Mouse (Mus musculus) thymus, adult 2 months (tissue): ENCODE data around the gene Adamtsl5. TPM values are rescaled to one million over a fixed set of nuclear protein-coding genes. Genes with fewer than 3 reads are reported as not detected.

ENCODE experiments used
- DNase-seq: peaks from one replicate; pipeline ENCODE4 v3.0.0; 2021
- H3K27ac ChIP-seq: fragments of 200-500 bp; 2 replicates; pipeline ENCODE4 v1.5.1; 2012; ENCODE audit warnings: low read length, control low read depth; ENCODE audit not compliant: control insufficient read depth, insufficient read depth
- H3K27me3 ChIP-seq: fragments of 200-500 bp; 2 replicates; pipeline ENCODE4 v1.6.1; 2012; ENCODE audit warnings: mild to moderate bottlenecking, low read length, moderate library complexity, mixed read lengths; ENCODE audit not compliant: control insufficient read depth, insufficient read depth
- H3K36me3 ChIP-seq: fragments of 200-500 bp; 2 replicates; pipeline ENCODE4 v1.6.1; 2012; ENCODE audit warnings: mild to moderate bottlenecking, low read length, moderate library complexity; ENCODE audit not compliant: control insufficient read depth, insufficient read depth
- H3K4me1 ChIP-seq: fragments of 200-500 bp; replicated peaks from 2 replicates; pipeline ENCODE4 v1.6.1; 2012; ENCODE audit warnings: low read length; ENCODE audit not compliant: control insufficient read depth, insufficient read depth
- H3K4me3 ChIP-seq: fragments of 200-500 bp; 2 replicates; pipeline ENCODE4 v1.5.1; 2012; ENCODE audit warnings: mild to moderate bottlenecking, low read length, control low read depth, moderate library complexity; ENCODE audit not compliant: control insufficient read depth, insufficient read depth
- CTCF ChIP-seq: fragments of 200-500 bp; IDR thresholded peaks from 2 replicates; pipeline ENCODE4 v1.5.1; 2012; ENCODE audit warnings: mild to moderate bottlenecking, control low read depth, low read length, moderate library complexity, borderline replicate concordance; ENCODE audit not compliant: control insufficient read depth, poor library complexity, insufficient read depth; ENCODE audit errors: extremely low read depth
- POLR2A ChIP-seq: fragments of 200-500 bp; IDR thresholded peaks from 2 replicates; pipeline ENCODE4 v1.6.1; 2012; ENCODE audit warnings: mild to moderate bottlenecking, low read length, control low read depth, moderate library complexity; ENCODE audit not compliant: control insufficient read depth, poor library complexity, insufficient read depth; ENCODE audit errors: extremely low read depth
- WGBS: fragments of 180-500 bp; shearing (Covaris S2); methylation state at CpG from one replicate; pipeline ENCODE4 v1.1.7; 2018; 5-methylcytosine and 5-hydroxymethylcytosine counted together
- polyA plus RNA-seq: library from polyadenylated mRNA; depleted of rRNA; stranded (reverse); fragments of >200 nt; gene quantifications from 2 replicates; pipeline ENCODE4 v1.2.3, GENCODE M21; 2012

Adamtsl5 gene
- polyA plus RNA-seq, 1 experiment, result 9.0 TPM

GRCm38 (mm10) chr10:80311560-80311959 lies 36.7 kb downstream of the Adamtsl5 start:
- Histone ChIP-seq H3K4me1 (no peaks in the 10 kb centered on the region), H3K27ac (no peak overlapping the region), H3K4me3 (no peak overlapping the region), H3K27me3 (no peaks in the 10 kb centered on the region; the same call in 1 of the 2 replicates), H3K36me3 (no peaks in the 10 kb centered on the region)
- TF ChIP-seq CTCF (no peak), POLR2A (no peak)
- WGBS, result 89% methylated on average over 16 of the region's 16 CpGs
- DNase-seq, result no peak

- DNase-seq, result no peak
- Histone ChIP-seq H3K4me3 (no peak overlapping the region), H3K4me1 (0 out of 2 replicates have a peak, but pooled peaks cover 3% of the 10 kb centered on the region), H3K27ac (no peak overlapping the region), H3K27me3 (peaks cover 5% of the 10 kb centered on the region; the same call in 1 of the 2 replicates), H3K36me3 (no peaks in the 10 kb centered on the region)
- TF ChIP-seq POLR2A, result no peak
- TF ChIP-seq CTCF, result no peak
- 5% methylated on average over 25 of the region's 25 CpGs for WGBS
These were observed 43.4 kb downstream of the Adamtsl5 start for GRCm38 (mm10) chr10:80304862-80305261.

- Histone ChIP-seq H3K36me3 (no peaks in the 10 kb centered on the region), H3K4me1 (0 out of 2 replicates have a peak, but pooled peaks cover 3% of the 10 kb centered on the region), H3K4me3 (no peak overlapping the region), H3K27me3 (peaks cover 7% of the 10 kb centered on the region; the same call in 1 of the 2 replicates), H3K27ac (no peak overlapping the region)
- TF ChIP-seq POLR2A (no peak), CTCF (no peak)
- no peak for DNase-seq
- 8% methylated on average over 12 of the region's 12 CpGs for WGBS
These were observed 43.8 kb downstream of the Adamtsl5 start for GRCm38 (mm10) chr10:80304458-80304857.

- no peak for DNase-seq
- TF ChIP-seq POLR2A, result no peak
- TF ChIP-seq CTCF, result no peak
- H3K27ac ChIP-seq, result no peak overlapping the region
- 0 out of 2 replicates have a peak, but pooled peaks cover 3% of the 10 kb centered on the region for H3K4me1 ChIP-seq
- peaks cover 12% of the 10 kb centered on the region; the same call in 1 of the 2 replicates for H3K27me3 ChIP-seq
- no peaks in the 10 kb centered on the region for H3K36me3 ChIP-seq
- WGBS, result 62% methylated on average over 9 of the region's 9 CpGs
- no peak overlapping the region for H3K4me3 ChIP-seq
These were observed 45.7 kb downstream of the Adamtsl5 start for GRCm38 (mm10) chr10:80302471-80302881.

GRCm38 (mm10) chr10:80302082-80302355 lies 46.2 kb downstream of the Adamtsl5 start:
- peaks cover 12% of the 10 kb centered on the region; the same call in 1 of the 2 replicates for H3K27me3 ChIP-seq

GRCm38 (mm10) chr10:80301256-80302081 lies 46.7 kb downstream of the Adamtsl5 start:
- Histone ChIP-seq H3K4me1 (0 out of 2 replicates have a peak, but pooled peaks cover 3% of the 10 kb centered on the region), H3K27me3 (peaks cover 12% of the 10 kb centered on the region; the same call in 1 of the 2 replicates), H3K4me3 (no peak overlapping the region), H3K27ac (no peak overlapping the region), H3K36me3 (no peaks in the 10 kb centered on the region)
- TF ChIP-seq POLR2A, result no peak
- no peak for TF ChIP-seq CTCF
- no peak for DNase-seq
- whole genome bisulfite sequencing, result 87% methylated on average over 10 of the region's 10 CpGs

More at GRCm38 (mm10) chr10:80302082-80302355, 46.2 kb downstream of the Adamtsl5 start:
- Histone ChIP-seq H3K36me3 (no peaks in the 10 kb centered on the region), H3K27ac (no peak overlapping the region), H3K4me3 (no peak overlapping the region), H3K4me1 (0 out of 2 replicates have a peak, but pooled peaks cover 3% of the 10 kb centered on the region)
- 82% methylated on average over 5 of the region's 5 CpGs for WGBS
- DNase-seq, result no peak
- TF ChIP-seq CTCF, result no peak
- TF ChIP-seq POLR2A, result no peak
